Mouse (Mus musculus) brain, embryonic 14.5 days (tissue): ENCODE measurements around the gene Srrm3. TPM values are rescaled to one million over a fixed set of nuclear protein-coding genes. Genes with fewer than 3 reads are reported as not detected.

Source experiments
- DNase-seq: peaks from one replicate; pipeline ENCODE4 v3.0.0-alpha.2; 2011; ENCODE audit warnings: low read depth
- CTCF ChIP-seq: fragments of 200-500 bp; IDR thresholded peaks from 2 replicates; pipeline ENCODE4 v1.5.1; 2012; ENCODE audit warnings: inconsistent platforms, mild to moderate bottlenecking, moderate library complexity, borderline replicate concordance; ENCODE audit not compliant: insufficient read depth, insufficient read length; ENCODE audit errors: extremely low read depth
- POLR2A ChIP-seq: fragments of 200-500 bp; IDR thresholded peaks from 2 replicates; pipeline ENCODE4 v1.6.1; 2012; ENCODE audit warnings: mild to moderate bottlenecking, inconsistent platforms, borderline replicate concordance; ENCODE audit not compliant: poor library complexity, insufficient read depth, insufficient read length, severe bottlenecking; ENCODE audit errors: extremely low read depth
- polyA plus RNA-seq: library from polyadenylated mRNA; depleted of rRNA; stranded (reverse); fragments of >200 nt; gene quantifications from 2 replicates; pipeline ENCODE4 v1.2.3, GENCODE M21; 2012

The Srrm3 gene
- polyA plus RNA-seq, 1 experiment: 82.6 TPM

DNA sequence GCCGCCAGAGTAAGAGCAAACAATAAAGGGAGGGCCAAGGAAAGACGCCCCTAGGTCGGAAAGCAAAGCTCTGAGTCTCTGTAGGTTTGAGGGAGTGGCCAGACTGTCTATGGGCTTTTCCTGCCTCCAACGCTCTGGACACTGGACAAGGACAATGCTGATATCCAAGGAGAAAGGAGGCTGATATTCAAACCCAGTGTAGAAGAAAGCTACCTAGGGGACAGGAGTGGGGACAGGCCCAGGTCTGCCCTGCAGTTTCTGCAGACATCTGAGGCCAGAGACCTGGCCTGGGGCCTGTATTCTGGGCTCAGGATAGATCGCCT, 11.9 kb upstream of the Srrm3 start:
- TF ChIP-seq POLR2A: no peak
- TF ChIP-seq CTCF: no peak
- no peak for DNase-seq

DNA sequence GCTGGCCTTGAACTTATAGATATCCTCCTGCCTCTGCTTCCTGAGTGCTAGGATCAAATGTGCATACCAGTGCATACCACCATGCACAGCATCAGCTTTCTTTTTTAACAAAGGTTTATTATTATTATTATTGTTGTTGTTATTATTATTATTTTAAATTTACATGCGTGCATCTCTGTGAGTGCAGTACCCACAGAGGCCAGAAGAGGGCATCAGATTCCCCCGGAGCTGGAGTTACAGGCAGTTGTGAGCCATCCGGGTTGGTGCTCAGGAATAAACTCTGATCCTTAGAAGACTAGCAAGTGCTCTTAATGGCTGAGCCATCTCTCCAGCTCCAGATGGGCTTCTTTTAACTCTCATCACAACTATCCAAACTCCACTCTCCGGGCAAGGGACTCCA, 6.9 kb upstream of the Srrm3 start:
- no peak for DNase-seq

DNA sequence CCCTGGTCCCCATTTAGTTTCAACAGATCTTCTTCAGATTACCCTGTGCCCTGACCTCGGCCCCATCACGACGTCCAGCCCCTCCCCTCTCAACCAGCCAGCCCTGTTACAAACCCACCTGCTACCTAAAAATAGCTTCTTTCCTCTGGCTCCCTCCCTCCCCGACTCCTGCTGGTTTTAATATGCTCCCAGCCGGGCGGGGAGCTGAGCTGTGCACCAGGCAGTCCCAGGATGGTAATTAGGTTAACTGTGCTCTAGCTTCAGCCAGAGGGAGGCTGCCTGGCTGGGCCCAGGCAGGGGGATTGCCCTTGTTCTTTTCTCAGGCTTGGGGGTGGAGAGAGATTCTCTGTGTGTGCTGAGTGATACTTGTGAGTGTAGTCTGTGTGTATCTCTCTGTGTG, 5.8 kb upstream of the Srrm3 start:
- DNase-seq: peak; percentile 68

More for the DNA sequence above, 6.9 kb upstream of the Srrm3 start:
- TF ChIP-seq CTCF (peak; percentile 54; the same call in 1 of the 2 replicates), POLR2A (no peak)

DNA sequence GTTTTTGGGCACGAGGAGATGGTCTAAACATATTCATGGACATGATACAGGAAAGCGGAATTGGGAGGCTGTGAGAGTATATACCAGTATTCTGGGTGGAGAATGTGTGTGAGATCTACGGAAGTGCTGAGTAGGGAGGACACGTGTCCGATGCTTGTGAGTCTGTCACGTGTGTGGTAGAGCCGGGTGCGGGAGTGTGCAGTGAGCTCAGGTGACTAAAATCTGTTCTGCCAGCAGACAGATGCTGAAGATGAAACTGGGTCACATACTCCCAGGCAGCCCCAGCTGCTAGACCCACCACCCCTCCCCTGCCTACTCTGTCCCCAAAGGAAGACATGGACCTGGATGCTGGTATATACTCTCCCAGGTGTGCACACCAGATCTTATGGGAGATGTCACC, 4.0 kb upstream of the Srrm3 start:
- no peak for TF ChIP-seq CTCF
- no peak for TF ChIP-seq POLR2A
- DNase-seq: no peak

More for the DNA sequence above, 5.8 kb upstream of the Srrm3 start:
- TF ChIP-seq CTCF: no peak
- no peak for TF ChIP-seq POLR2A

DNA sequence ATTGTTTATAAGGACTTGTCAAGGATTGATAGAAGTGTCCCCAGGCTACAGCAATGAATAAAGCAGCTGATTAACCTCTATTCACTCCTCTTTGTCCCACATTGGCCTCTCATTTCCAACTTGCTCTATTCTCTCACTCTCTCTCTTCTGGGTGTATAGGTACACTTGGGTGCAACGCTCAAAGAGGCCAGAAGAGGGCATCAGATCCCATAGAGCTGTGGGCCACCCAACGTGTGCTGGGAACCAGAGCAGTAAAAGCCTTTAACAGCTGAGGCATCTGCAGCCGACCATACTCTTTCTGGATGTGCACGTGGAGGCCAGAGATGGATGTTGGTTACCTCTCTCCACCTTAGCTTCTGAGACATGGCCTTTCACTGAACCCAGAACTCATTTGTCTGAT, 3.6 kb upstream of the Srrm3 start:
- DNase-seq: no peak
- no peak for TF ChIP-seq POLR2A
- TF ChIP-seq CTCF: peak; percentile 23; the same call in 1 of the 2 replicates

DNA sequence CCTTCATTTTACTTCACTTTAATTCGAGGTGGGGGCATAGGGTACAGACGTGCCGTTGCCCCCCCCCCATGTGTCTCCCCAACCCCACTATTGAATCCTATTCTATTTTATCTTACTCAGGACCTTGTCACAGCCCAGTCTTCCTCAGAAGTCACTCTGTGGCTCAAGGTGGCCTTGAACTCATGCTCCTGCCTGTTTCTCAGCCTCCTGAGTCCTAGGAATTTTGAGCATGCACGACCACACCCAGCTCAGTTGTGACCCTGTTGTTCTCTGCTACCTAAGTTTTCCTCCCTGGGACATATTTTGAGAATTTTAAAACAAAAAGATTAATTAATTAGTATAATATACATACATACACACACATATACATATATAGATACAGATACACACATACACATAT, 3.0 kb upstream of the Srrm3 start:
- TF ChIP-seq CTCF (no peak), POLR2A (no peak)
- no peak for DNase-seq

DNA sequence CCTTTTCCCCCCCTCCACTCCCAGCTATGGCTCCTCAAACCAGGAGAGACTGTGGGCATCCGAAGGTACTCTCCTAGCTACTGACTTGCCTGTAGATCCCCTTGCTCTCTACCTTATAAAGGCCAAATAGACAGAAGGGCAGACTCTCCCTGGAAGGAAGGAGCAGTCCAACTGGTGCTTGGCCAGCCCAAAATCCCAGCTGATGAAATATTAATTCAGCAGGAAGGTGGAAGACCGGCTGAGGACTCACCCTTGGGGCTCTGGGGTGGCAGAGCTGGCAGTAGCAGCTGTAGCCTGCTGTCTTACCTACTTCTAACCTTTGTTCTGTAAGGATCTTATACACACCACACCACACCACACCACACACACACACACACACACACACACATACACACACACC, 2.0 kb upstream of the Srrm3 start:
- no peak for TF ChIP-seq CTCF
- no peak for TF ChIP-seq POLR2A
- no peak for DNase-seq

DNA sequence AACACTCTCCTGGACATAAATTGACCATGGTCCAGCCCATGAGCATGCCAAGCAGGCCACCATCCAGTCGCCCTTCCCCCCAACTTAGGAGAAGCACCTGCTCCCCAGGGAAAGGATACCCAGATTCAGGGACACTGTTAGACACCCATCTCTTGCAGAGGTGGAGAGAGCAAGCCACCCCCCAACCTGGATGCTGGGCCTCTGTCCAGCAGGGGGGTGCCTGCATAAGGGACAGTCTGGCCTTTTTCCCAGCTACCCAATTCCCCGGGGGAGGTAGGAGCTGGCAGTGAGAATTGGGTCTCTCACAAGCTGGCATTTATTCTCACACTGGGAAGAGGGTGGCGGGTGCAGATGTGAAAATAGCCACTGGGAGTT, 560 bp downstream of the Srrm3 start:
- no peak for TF ChIP-seq POLR2A
- TF ChIP-seq CTCF: no peak
- DNase-seq: no peak

DNA sequence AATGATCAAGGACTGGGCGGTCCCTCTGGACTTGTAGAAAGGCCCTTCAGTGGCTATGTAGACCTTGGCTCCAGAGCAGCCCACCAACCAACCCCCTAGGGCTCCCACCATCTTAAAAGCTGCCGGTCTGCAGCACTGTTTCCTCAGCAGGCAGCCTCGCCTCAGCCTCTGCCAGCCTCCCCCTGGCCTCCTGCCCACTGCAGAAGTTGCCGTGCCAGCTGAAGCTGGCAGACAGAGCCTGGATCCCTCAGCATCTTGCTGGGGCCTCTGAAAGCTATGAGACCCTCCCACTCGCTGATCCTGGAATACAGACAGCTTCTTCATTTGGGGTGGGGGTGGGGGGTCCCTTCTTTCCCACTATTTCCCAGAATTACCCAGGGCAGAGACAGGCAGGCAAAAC, 6.3 kb downstream of the Srrm3 start:
- no peak for TF ChIP-seq CTCF
- no peak for TF ChIP-seq POLR2A
- peak; percentile 86 for DNase-seq

DNA sequence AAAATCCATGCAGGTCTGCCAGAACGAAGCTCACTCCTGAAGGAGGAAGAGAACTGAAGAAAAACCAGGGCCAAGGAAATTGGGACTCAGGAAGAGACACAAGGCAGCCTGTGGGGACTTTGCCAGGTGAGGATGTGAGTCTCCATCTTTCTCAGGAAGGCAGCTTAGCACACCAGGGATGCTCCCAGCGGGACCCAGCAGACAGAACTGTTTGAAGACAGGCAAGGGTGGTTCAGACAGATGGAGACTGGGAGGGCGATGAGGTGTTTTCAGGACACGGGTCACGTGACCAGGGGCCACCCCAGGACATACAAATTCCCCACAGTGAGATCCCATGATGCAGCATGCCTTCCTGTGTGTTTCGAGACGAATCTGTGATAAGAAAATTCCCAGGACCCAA, 11.8 kb downstream of the Srrm3 start:
- no peak for DNase-seq
- no peak for TF ChIP-seq CTCF
- TF ChIP-seq POLR2A: no peak

DNA sequence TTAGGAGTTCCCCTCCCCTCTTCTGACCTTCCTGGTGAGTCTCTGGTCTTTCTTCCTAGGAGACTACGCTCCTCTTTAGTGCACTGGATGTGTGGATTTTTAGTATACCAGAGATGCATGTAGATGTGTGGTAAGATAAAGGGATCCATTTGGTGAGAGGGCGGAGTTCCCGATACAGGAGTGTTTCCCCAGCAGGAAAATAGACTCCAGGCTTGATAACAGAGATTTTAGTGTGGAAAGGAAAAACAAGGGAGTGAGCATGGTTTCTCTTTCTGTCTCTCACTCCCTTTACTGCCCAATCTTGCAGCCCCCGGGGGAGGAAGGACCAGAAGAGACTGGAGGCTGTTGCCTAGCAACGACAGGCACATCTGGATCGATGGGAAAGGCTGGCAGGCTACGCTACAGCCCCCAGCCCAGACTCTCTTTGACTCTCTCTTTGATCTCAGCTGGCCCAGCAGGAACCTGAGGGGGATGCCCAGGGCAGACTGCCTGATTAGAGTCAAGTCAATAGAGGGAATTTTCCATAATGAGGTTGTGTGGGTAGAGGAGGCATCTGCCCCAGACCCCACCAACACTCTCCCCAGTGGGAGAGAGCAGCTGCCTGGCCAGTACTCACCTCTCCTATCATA, 15.7 kb downstream of the Srrm3 start:
- TF ChIP-seq CTCF: no peak
- DNase-seq: peak; percentile 89

DNA sequence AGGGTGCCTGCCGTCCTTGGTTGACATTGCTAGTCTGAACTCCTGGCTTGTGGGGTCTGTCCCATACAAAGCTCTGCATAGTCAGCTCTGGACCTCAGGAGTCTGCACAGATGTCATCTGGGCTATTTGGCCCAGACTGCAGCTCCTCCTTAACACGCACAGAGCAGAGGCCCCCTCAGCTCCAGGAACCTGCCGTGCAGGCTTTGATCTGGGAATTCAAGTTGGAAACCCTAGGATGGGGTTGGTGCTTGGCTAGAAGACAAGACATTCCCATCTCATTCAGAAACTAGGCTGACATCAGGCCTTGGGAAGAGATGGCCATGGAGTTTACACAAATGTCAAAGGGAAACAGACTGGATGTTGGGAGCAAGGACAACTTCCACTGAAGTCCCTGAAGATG, 17.8 kb downstream of the Srrm3 start:
- no peak for DNase-seq
- TF ChIP-seq POLR2A (no peak), CTCF (no peak)
